Mouse (Mus musculus) E14TG2a.4 (cell line): ENCODE data around the gene Mia3.

Experiments used
- CTCF ChIP-seq: conservative IDR thresholded peaks from 2 replicates; pipeline ENCODE4 v1.5.1; 2014; ENCODE audit warnings: low read length
- NANOG ChIP-seq: IDR thresholded peaks from 2 replicates; pipeline ENCODE4 v1.6.1; 2014; ENCODE audit warnings: borderline replicate concordance, low read length, mixed read lengths
- POU5F1 ChIP-seq: IDR thresholded peaks from 2 replicates; pipeline ENCODE4 v1.6.1; 2014; ENCODE audit warnings: low read length, borderline replicate concordance

DNA sequence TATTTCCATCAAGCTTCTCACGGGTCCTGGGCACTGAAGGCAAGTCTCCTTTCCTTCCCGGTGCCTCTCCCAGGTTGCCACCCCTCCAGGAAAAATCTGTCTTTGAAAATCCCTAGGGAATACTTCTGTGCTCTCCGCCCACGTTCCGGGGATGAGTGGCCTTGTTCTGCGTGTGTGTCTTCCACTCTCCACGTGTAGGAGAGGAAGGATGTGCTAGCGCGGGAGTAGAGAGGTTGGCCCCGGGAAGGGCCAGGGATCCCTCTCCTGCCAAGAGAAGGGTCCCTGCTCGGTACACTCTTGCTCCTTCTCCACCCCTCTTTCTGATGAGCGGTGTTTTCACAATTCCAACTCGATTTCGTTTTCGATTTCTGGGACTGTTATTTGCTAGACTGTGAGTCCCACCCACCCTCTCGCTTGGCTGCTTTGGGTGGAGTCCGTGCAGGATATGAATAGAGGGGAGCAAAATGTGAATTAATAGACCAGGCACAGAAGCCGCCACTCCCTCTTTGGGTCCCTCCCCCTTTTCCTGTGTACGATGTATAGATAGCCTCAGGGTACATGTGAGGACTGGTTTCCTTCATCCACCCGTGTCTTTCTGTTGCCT lies 71.4 kb downstream of the Mia3 start:
- no peak for TF ChIP-seq CTCF
- TF ChIP-seq POU5F1, result no peak
- TF ChIP-seq NANOG, result no peak
